ENCODE assay signal across 14 mouse cellular contexts in the genomic region with DNA sequence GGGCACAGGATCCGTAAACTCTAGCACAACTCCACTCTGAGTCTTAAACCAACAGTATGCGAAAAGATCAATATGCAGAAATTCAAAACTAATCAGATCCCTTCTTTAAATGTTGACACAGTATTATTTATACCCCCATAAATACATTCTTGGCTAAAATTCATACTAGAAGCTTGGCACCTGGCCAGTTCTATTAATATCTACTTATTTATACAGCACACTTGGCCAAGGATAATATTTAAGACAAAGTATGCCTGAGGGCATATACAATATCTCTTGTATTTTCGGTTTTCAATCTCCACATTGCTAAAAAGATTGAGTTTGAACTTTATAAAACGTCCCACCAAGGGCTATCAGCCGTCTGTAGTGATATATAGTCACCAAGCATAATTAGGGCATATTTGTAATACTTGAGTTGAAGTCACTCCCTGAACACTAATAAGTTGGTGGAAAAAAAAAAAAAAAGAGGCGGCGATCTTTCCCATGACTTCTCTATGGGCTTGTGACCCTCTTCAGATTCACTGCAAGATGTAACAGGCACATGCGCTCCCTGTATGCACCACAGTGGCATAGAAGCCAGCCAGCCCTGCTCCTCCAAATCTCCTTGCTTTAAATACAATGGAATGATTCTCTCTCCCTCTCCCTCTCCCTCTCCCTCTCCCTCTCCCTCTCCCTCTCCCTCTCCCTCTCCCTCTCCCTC. TPM values are rescaled to one million over a fixed set of nuclear protein-coding genes. Genes with fewer than 3 reads are reported as not detected.
DNase-seq lines count a peak whose midpoint lies in the region; ATAC-seq and TF ChIP-seq lines count a peak whose summit lies in the region.
"Had no signal": no experiment of that assay in that cellular context is flagged by ENCODE, and none has a peak within 500 bp of the region (broad histone marks: within the 10 kb centered on the region; RNA-seq: fewer than 3 reads in every experiment).

No protein-coding gene starts in this region.

- no peaks in the 10 kb centered on the region for H3K9me3 ChIP-seq in heart, embryonic 16.5 days (replicated peaks; ENCODE audit: control insufficient read depth, low read length)
- H3K9me3 ChIP-seq in heart, embryonic 10.5 days = no peaks in the 10 kb centered on the region
- H3K9me3 ChIP-seq in lung, embryonic 15.5 days = no peaks in the 10 kb centered on the region
- H3K9me3 ChIP-seq in hindbrain, embryonic 15.5 days = no peaks in the 10 kb centered on the region
- H3K9me3 ChIP-seq in stomach, embryonic 14.5 days (ENCODE audit: control insufficient read depth, low read depth, low read length) = no peaks in the 10 kb centered on the region
- no peaks in the 10 kb centered on the region for H3K9me3 ChIP-seq in forebrain, embryonic 16.5 days (ENCODE audit: control insufficient read depth, low read length)
- H3K9me3 ChIP-seq: liver, embryonic 15.5 days had no signal

- no peaks in the 10 kb centered on the region for H3K36me3 ChIP-seq in heart, embryonic 16.5 days (ENCODE audit: control insufficient read depth, insufficient read depth)
- peaks cover 17% of the 10 kb centered on the region; the same call in 1 of the 2 replicates for H3K36me3 ChIP-seq in heart, embryonic 10.5 days
- H3K36me3 ChIP-seq in lung, embryonic 15.5 days = peaks cover 11% of the 10 kb centered on the region
- H3K36me3 ChIP-seq in hindbrain, embryonic 15.5 days = no peaks in the 10 kb centered on the region
- no peaks in the 10 kb centered on the region for H3K36me3 ChIP-seq in stomach, embryonic 14.5 days (ENCODE audit: control insufficient read depth, insufficient read depth, low read length)
- H3K36me3 ChIP-seq in forebrain, embryonic 16.5 days (ENCODE audit: control insufficient read depth, insufficient read depth) = no peaks in the 10 kb centered on the region
- H3K36me3 ChIP-seq: liver, embryonic 15.5 days had no signal

- H3K4me1 ChIP-seq in heart, embryonic 16.5 days (ENCODE audit: control insufficient read depth, insufficient read depth, low read length) = peaks cover 15% of the 10 kb centered on the region
- H3K4me1 ChIP-seq in heart, embryonic 10.5 days = peaks cover 13% of the 10 kb centered on the region
- peaks cover 26% of the 10 kb centered on the region for H3K4me1 ChIP-seq in lung, embryonic 15.5 days
- peaks cover 4% of the 10 kb centered on the region; the same call in 1 of the 2 replicates for H3K4me1 ChIP-seq in lung, adult 2 months (ENCODE audit: control insufficient read depth, insufficient read depth, low read length)
- H3K4me1 ChIP-seq in hindbrain, embryonic 15.5 days (replicated peaks) = peaks cover 34% of the 10 kb centered on the region
- H3K4me1 ChIP-seq in stomach, embryonic 14.5 days (ENCODE audit: control insufficient read depth, insufficient read depth, low read length) = peaks cover 11% of the 10 kb centered on the region; the same call in 1 of the 2 replicates
- H3K4me1 ChIP-seq in forebrain, embryonic 16.5 days (replicated peaks; ENCODE audit: control insufficient read depth, insufficient read depth, low read length) = peaks cover 30% of the 10 kb centered on the region

- ATAC-seq in heart, embryonic 16.5 days (replicated peaks; ENCODE audit: extremely low read depth, insufficient read depth, low FRiP score) = no peak
- no peak for ATAC-seq in lung, embryonic 15.5 days (ENCODE audit: borderline replicate concordance, extremely low read depth, low FRiP score, low TSS enrichment)
- no peak for ATAC-seq in hindbrain, embryonic 15.5 days (ENCODE audit: low FRiP score, low read depth)
- ATAC-seq in stomach, embryonic 14.5 days (ENCODE audit: insufficient number of reproducible peaks, insufficient read depth, low FRiP score, low read depth) = no peak
- no peak for ATAC-seq in forebrain, embryonic 16.5 days
- ATAC-seq: CD4-positive, CD25-positive, alpha-beta regulatory T cell, adult 4 months; forebrain, embryonic 14.5 days; inflammation-experienced regulatory T-cells, adult 6 months had no signal

- 37% methylated on average over 8 of the region's 8 CpGs for WGBS in heart, embryonic 16.5 days
- 66% methylated on average over 8 of the region's 8 CpGs for WGBS in heart, embryonic 10.5 days
- 11% methylated on average over 8 of the region's 8 CpGs for WGBS in lung, embryonic 15.5 days
- 39% methylated on average over 8 of the region's 8 CpGs for WGBS in lung, adult 2 months
- WGBS in hindbrain, embryonic 15.5 days = 73% methylated on average over 8 of the region's 8 CpGs
- WGBS in stomach, embryonic 14.5 days = 26% methylated on average over 8 of the region's 8 CpGs
- WGBS in forebrain, embryonic 16.5 days = 65% methylated on average over 8 of the region's 8 CpGs

- H3K9ac ChIP-seq in heart, embryonic 16.5 days (ENCODE audit: low read length) = 0 out of 2 replicates have a peak overlapping the region, but pooled peaks have one; percentile 12
- H3K9ac ChIP-seq in lung, embryonic 15.5 days = peak overlapping the region; percentile 24; the same call in 1 of the 2 replicates
- H3K9ac ChIP-seq in hindbrain, embryonic 15.5 days = no peak overlapping the region
- no peak overlapping the region for H3K9ac ChIP-seq in stomach, embryonic 14.5 days (replicated peaks; ENCODE audit: low read depth, low read length)
- H3K9ac ChIP-seq in forebrain, embryonic 16.5 days (replicated peaks; ENCODE audit: low read depth, low read length) = no peak overlapping the region
- H3K9ac ChIP-seq: liver, embryonic 15.5 days had no signal

- H3K4me2 ChIP-seq in heart, embryonic 16.5 days (ENCODE audit: low read depth, low read length) = peak overlapping the region; percentile 57
- peak overlapping the region; percentile 46 for H3K4me2 ChIP-seq in lung, embryonic 15.5 days
- peak overlapping the region; percentile 28; the same call in 1 of the 2 replicates for H3K4me2 ChIP-seq in hindbrain, embryonic 15.5 days
- peak overlapping the region; percentile 23; the same call in 1 of the 2 replicates for H3K4me2 ChIP-seq in stomach, embryonic 14.5 days (replicated peaks; ENCODE audit: low read depth, low read length)
- no peak overlapping the region for H3K4me2 ChIP-seq in forebrain, embryonic 16.5 days (ENCODE audit: low read length)
- H3K4me2 ChIP-seq: liver, embryonic 15.5 days had no signal

- no peak for TF ChIP-seq POLR2A in lung, adult 2 months (IDR thresholded peaks at IDR 0.05; ENCODE audit: borderline replicate concordance, extremely low read depth, low read depth, low read length)

- no peak for TF ChIP-seq CTCF in lung, adult 2 months (IDR thresholded peaks at IDR 0.05; ENCODE audit: insufficient read depth, low read length)

- H3K4me3 ChIP-seq in heart, embryonic 16.5 days (ENCODE audit: low read length) = peak overlapping the region; percentile 23
- H3K4me3 ChIP-seq in heart, embryonic 10.5 days = no peak overlapping the region
- H3K4me3 ChIP-seq in lung, embryonic 15.5 days = peak overlapping the region; percentile 29
- no peak overlapping the region for H3K4me3 ChIP-seq in lung, adult 2 months (replicated peaks; ENCODE audit: extremely low read depth, low read depth, low read length)
- no peak overlapping the region for H3K4me3 ChIP-seq in hindbrain, embryonic 15.5 days
- no peak overlapping the region; the same call in 1 of the 2 replicates for H3K4me3 ChIP-seq in stomach, embryonic 14.5 days (ENCODE audit: low read depth, low read length)
- no peak overlapping the region for H3K4me3 ChIP-seq in forebrain, embryonic 16.5 days (replicated peaks; ENCODE audit: low read length)
- H3K4me3 ChIP-seq: liver, embryonic 15.5 days had no signal

- no peak for DNase-seq in heart, embryonic 10.5 days (ENCODE audit: low spot score)
- no peak for DNase-seq in lung, adult 2 months
- no peak for DNase-seq in layer of hippocampus, postnatal 10 days (ENCODE audit: low spot score in 2 of 2)
- DNase-seq: cerebellum, postnatal 10 days; gastrocnemius, postnatal 10 days had no signal

- H3K27me3 ChIP-seq in heart, embryonic 16.5 days (ENCODE audit: control insufficient read depth, insufficient read depth, low read length) = no peaks in the 10 kb centered on the region
- no peaks in the 10 kb centered on the region for H3K27me3 ChIP-seq in heart, embryonic 10.5 days (ENCODE audit: insufficient read depth, poor library complexity, severe bottlenecking)
- H3K27me3 ChIP-seq in lung, embryonic 15.5 days = no peaks in the 10 kb centered on the region
- no peaks in the 10 kb centered on the region for H3K27me3 ChIP-seq in hindbrain, embryonic 15.5 days
- H3K27me3 ChIP-seq in stomach, embryonic 14.5 days (ENCODE audit: control insufficient read depth, insufficient read depth, low read length) = no peaks in the 10 kb centered on the region
- H3K27me3 ChIP-seq in forebrain, embryonic 16.5 days (replicated peaks; ENCODE audit: control insufficient read depth, insufficient read depth, low read length) = 0 out of 2 replicates have a peak, but pooled peaks cover 2% of the 10 kb centered on the region

- H3K27ac ChIP-seq in heart, embryonic 16.5 days (ENCODE audit: low read length) = peak overlapping the region; percentile 58
- H3K27ac ChIP-seq in heart, embryonic 10.5 days = no peak overlapping the region
- peak overlapping the region; percentile 50 for H3K27ac ChIP-seq in lung, embryonic 15.5 days
- H3K27ac ChIP-seq in hindbrain, embryonic 15.5 days (replicated peaks) = no peak overlapping the region
- no peak overlapping the region for H3K27ac ChIP-seq in stomach, embryonic 14.5 days (ENCODE audit: low read length)
- no peak overlapping the region for H3K27ac ChIP-seq in forebrain, embryonic 16.5 days (ENCODE audit: low read length)
- H3K27ac ChIP-seq: liver, embryonic 15.5 days had no signal

RNA-seq across cellular contexts. Expression of gene Tgfb2, which starts 4.4 kb away (rescaled TPM):
- polyA plus RNA-seq in heart, embryonic 16.5 days (2015; fragmentation: Nextera tagmentation; extraction: Ambion mirVana) = 42.2 and 43.6 TPM in 2 replicates
- polyA plus RNA-seq in heart, embryonic 10.5 days (2016; fragmentation: Nextera tagmentation; extraction: Ambion mirVana) = 53.7 and 69.4 TPM in 2 replicates
- polyA plus RNA-seq in lung, embryonic 15.5 days (2015; fragmentation: Nextera tagmentation; extraction: Ambion mirVana) = 83.8 and 89.9 TPM in 2 replicates
- 5.6 and 5.9 TPM in 2 replicates for polyA plus RNA-seq in lung, adult 2 months (2012; rRNA removed)
- 27.0 and 36.2 TPM in 2 replicates for polyA plus RNA-seq in hindbrain, embryonic 15.5 days (2015; fragmentation: Nextera tagmentation; extraction: Ambion mirVana)
- polyA plus RNA-seq in stomach, embryonic 14.5 days (2014; fragmentation: Nextera tagmentation; extraction: Ambion mirVana) = 37.4 and 39.4 TPM in 2 replicates
- polyA plus RNA-seq in forebrain, embryonic 16.5 days (2015; fragmentation: Nextera tagmentation; extraction: Ambion mirVana) = 21.4 and 22.0 TPM in 2 replicates
- total RNA-seq in layer of hippocampus, postnatal 10 days (2021) = 10 to 100 TPM; 33.6 to 37.4 TPM

RNA-seq across cellular contexts. Expression of gene Rrp15, which starts 47.8 kb away (rescaled TPM):
- 31.6 and 40.3 TPM in 2 replicates for polyA plus RNA-seq in heart, embryonic 16.5 days (2015; fragmentation: Nextera tagmentation; extraction: Ambion mirVana)
- 56.4 and 86.3 TPM in 2 replicates for polyA plus RNA-seq in heart, embryonic 10.5 days (2016; fragmentation: Nextera tagmentation; extraction: Ambion mirVana)
- polyA plus RNA-seq in lung, embryonic 15.5 days (2015; fragmentation: Nextera tagmentation; extraction: Ambion mirVana) = 62.3 and 63.5 TPM in 2 replicates
- 2.3 and 3.4 TPM in 2 replicates for polyA plus RNA-seq in lung, adult 2 months (2012; rRNA removed)
- polyA plus RNA-seq in hindbrain, embryonic 15.5 days (2015; fragmentation: Nextera tagmentation; extraction: Ambion mirVana) = 30.8 and 31.4 TPM in 2 replicates
- polyA plus RNA-seq in stomach, embryonic 14.5 days (2014; fragmentation: Nextera tagmentation; extraction: Ambion mirVana) = 62.9 and 66.1 TPM in 2 replicates
- polyA plus RNA-seq in forebrain, embryonic 16.5 days (2015; fragmentation: Nextera tagmentation; extraction: Ambion mirVana) = 37.1 and 39.6 TPM in 2 replicates
- total RNA-seq in layer of hippocampus, postnatal 10 days (2021) = 10 to 100 TPM; 17.5 to 19.5 TPM

Comparison
In these comparisons a context has a peak if more than half of its experiments do, and no peak if none do; other contexts are left out.
1. H3K27ac ChIP-seq: peak in heart, embryonic 16.5 days (single experiment) and lung, embryonic 15.5 days (single experiment); none in heart, embryonic 10.5 days (single experiment), hindbrain, embryonic 15.5 days (single experiment), stomach, embryonic 14.5 days (single experiment) and forebrain, embryonic 16.5 days (single experiment).
2. H3K4me3 ChIP-seq: peak in heart, embryonic 16.5 days (single experiment) and lung, embryonic 15.5 days (single experiment); none in heart, embryonic 10.5 days (single experiment), lung, adult 2 months (single experiment), hindbrain, embryonic 15.5 days (single experiment), stomach, embryonic 14.5 days (single experiment) and forebrain, embryonic 16.5 days (single experiment).
3. H3K9ac ChIP-seq: peak in heart, embryonic 16.5 days (single experiment) and lung, embryonic 15.5 days (single experiment); none in hindbrain, embryonic 15.5 days (single experiment), stomach, embryonic 14.5 days (single experiment) and forebrain, embryonic 16.5 days (single experiment).